Mouse (Mus musculus) kidney, adult 2 months (tissue): ENCODE data around the gene Col4a2. TPM values are rescaled to one million over a fixed set of nuclear protein-coding genes. Genes with fewer than 3 reads are reported as not detected.
A peak's percentile ranks its signal among the peaks of the same experiment; 100 is the strongest.

Experiments used
- DNase-seq: peaks from one replicate; pipeline ENCODE4 v3.0.0; 2021
- H3K27ac ChIP-seq: fragments of 200-500 bp; 2 replicates; pipeline ENCODE4 v1.5.1; 2012; ENCODE audit warnings: low read depth, low read length, control low read depth, inconsistent platforms; ENCODE audit not compliant: insufficient read depth
- H3K27me3 ChIP-seq: fragments of 200-500 bp; replicated peaks from 2 replicates; pipeline ENCODE4 v1.6.1; 2012; ENCODE audit warnings: mild to moderate bottlenecking, moderate library complexity, low read length, inconsistent platforms; ENCODE audit not compliant: control insufficient read depth, insufficient read depth
- H3K36me3 ChIP-seq: fragments of 200-500 bp; 2 replicates; pipeline ENCODE4 v1.6.1; 2012; ENCODE audit warnings: mild to moderate bottlenecking, moderate library complexity, low read length, inconsistent platforms; ENCODE audit not compliant: control insufficient read depth, insufficient read depth
- H3K4me1 ChIP-seq: fragments of 200-500 bp; 2 replicates; pipeline ENCODE4 v1.6.1; 2011; ENCODE audit warnings: low read length; ENCODE audit not compliant: control insufficient read depth, insufficient read depth
- H3K4me3 ChIP-seq: fragments of 200-500 bp; 2 replicates; pipeline ENCODE4 v1.5.1; 2011; ENCODE audit warnings: mild to moderate bottlenecking, low read depth, low read length, control low read depth; ENCODE audit not compliant: insufficient read depth
- CTCF ChIP-seq: fragments of 200-500 bp; conservative IDR thresholded peaks from 2 replicates; pipeline ENCODE4 v1.5.1; 2011; ENCODE audit warnings: low read depth, mild to moderate bottlenecking, control low read depth, low read length, moderate library complexity, mixed read lengths; ENCODE audit not compliant: insufficient read depth, insufficient read length
- POLR2A ChIP-seq: fragments of 200-500 bp; IDR thresholded peaks from one replicate; pipeline ENCODE4 v1.6.1; 2011; ENCODE audit warnings: low read depth, low read length, control low read depth
- WGBS: fragments of 180-500 bp; shearing (Covaris S2); methylation state at CpG from one replicate; pipeline ENCODE4 v1.1.7; 2018; 5-methylcytosine and 5-hydroxymethylcytosine counted together
- polyA plus RNA-seq: library from polyadenylated mRNA; depleted of rRNA; stranded (reverse); fragments of >200 nt; gene quantifications from 2 replicates; pipeline ENCODE4 v1.2.3, GENCODE M21; 2012

Col4a2 gene
- polyA plus RNA-seq, 1 experiment: 75.6 TPM

GRCm38 (mm10) chr8:11366741-11367140 lies 54.1 kb downstream of the Col4a2 start:
- no peak overlapping the region for H3K4me3 ChIP-seq
- 63% methylated on average over 4 of the region's 4 CpGs for WGBS
- H3K27me3 ChIP-seq: no peaks in the 10 kb centered on the region
- peaks cover 12% of the 10 kb centered on the region for H3K4me1 ChIP-seq
- no peak overlapping the region for H3K27ac ChIP-seq
- TF ChIP-seq POLR2A: no peak
- no peak for TF ChIP-seq CTCF
- no peak for DNase-seq
- no peaks in the 10 kb centered on the region for H3K36me3 ChIP-seq

DNA sequence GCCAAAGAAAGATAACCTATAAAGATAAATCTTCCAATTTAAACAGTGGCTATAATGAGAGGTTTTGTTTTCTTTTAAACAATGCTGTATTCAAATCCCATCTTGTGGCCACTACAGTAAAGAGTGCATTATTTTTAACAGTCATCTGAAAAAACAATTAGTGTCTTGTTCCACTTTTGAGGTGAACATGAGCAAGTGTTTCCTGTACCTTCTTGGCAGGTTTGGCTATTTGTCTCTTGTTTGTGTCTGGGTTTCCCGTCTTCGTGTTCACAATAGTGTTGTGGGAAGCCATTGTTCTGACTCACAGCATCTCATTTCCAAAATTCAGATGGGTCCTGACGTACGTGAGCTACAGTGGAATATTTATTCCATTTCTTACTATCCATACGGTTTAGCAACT lies 55.1 kb downstream of the Col4a2 start:
- Histone ChIP-seq H3K4me1 (peaks cover 3% of the 10 kb centered on the region), H3K27ac (no peak overlapping the region), H3K36me3 (no peaks in the 10 kb centered on the region), H3K27me3 (no peaks in the 10 kb centered on the region), H3K4me3 (no peak overlapping the region)
- TF ChIP-seq CTCF: no peak
- no peak for TF ChIP-seq POLR2A
- peak; percentile 68 for DNase-seq
- 67% methylated on average over 5 of the region's 5 CpGs for WGBS

GRCm38 (mm10) chr8:11369526-11370203 lies 57.1 kb downstream of the Col4a2 start:
- no peaks in the 10 kb centered on the region for H3K36me3 ChIP-seq
- DNase-seq: peak; percentile 61
- TF ChIP-seq CTCF: no peak
- no peak for TF ChIP-seq POLR2A
- no peak overlapping the region for H3K4me3 ChIP-seq
- no peak overlapping the region for H3K27ac ChIP-seq
- 64% methylated on average over 19 of the region's 19 CpGs for WGBS
- H3K27me3 ChIP-seq: no peaks in the 10 kb centered on the region
- no peaks in the 10 kb centered on the region for H3K4me1 ChIP-seq

GRCm38 (mm10) chr8:11371347-11371746 lies 58.7 kb downstream of the Col4a2 start:
- no peak for TF ChIP-seq CTCF
- no peak for TF ChIP-seq POLR2A
- 65% methylated on average over 10 of the region's 10 CpGs for WGBS
- DNase-seq: no peak

GRCm38 (mm10) chr8:11372080-11372479 lies 59.5 kb downstream of the Col4a2 start:
- DNase-seq: no peak
- H3K27me3 ChIP-seq: no peaks in the 10 kb centered on the region

More at GRCm38 (mm10) chr8:11371347-11371746, 58.7 kb downstream of the Col4a2 start:
- Histone ChIP-seq H3K4me3 (no peak overlapping the region), H3K27ac (no peak overlapping the region), H3K4me1 (0 out of 2 replicates have a peak, but pooled peaks cover 2% of the 10 kb centered on the region), H3K36me3 (no peaks in the 10 kb centered on the region), H3K27me3 (no peaks in the 10 kb centered on the region)

GRCm38 (mm10) chr8:11373643-11374325 lies 61.2 kb downstream of the Col4a2 start:
- Histone ChIP-seq H3K27ac (no peak overlapping the region), H3K27me3 (no peaks in the 10 kb centered on the region), H3K4me1 (peaks cover 3% of the 10 kb centered on the region; the same call in 1 of the 2 replicates), H3K36me3 (no peaks in the 10 kb centered on the region), H3K4me3 (no peak overlapping the region)
- 79% methylated on average over 15 of the region's 15 CpGs for WGBS
- TF ChIP-seq CTCF (no peak), POLR2A (no peak)
- no peak for DNase-seq

More at GRCm38 (mm10) chr8:11372080-11372479, 59.5 kb downstream of the Col4a2 start:
- Histone ChIP-seq H3K36me3 (no peaks in the 10 kb centered on the region), H3K4me1 (peaks cover 3% of the 10 kb centered on the region; the same call in 1 of the 2 replicates), H3K27ac (no peak overlapping the region), H3K4me3 (no peak overlapping the region)
- 83% methylated on average over 8 of the region's 8 CpGs for WGBS
- TF ChIP-seq CTCF (no peak), POLR2A (no peak)
